Mouse (Mus musculus) ES-E14 (cell line): ENCODE data around the gene Ank2. TPM values are rescaled to one million over a fixed set of nuclear protein-coding genes. Genes with fewer than 3 reads are reported as not detected.

ENCODE experiments used
- DNase-seq: peaks from one replicate; pipeline ENCODE4 v3.0.0-alpha.2; 2013; ENCODE audit warnings: low read depth, low spot score
- H3K27ac ChIP-seq: 2 replicates; pipeline ENCODE4 v1.5.1; 2012; ENCODE audit warnings: low read depth, mild to moderate bottlenecking, low read length, moderate library complexity, mixed read lengths; ENCODE audit not compliant: poor library complexity, insufficient read depth, severe bottlenecking
- H3K36me3 ChIP-seq: 2 replicates; pipeline ENCODE4 v1.6.1; 2012; ENCODE audit warnings: mild to moderate bottlenecking, low read length, moderate library complexity, mixed read lengths; ENCODE audit not compliant: control insufficient read depth, poor library complexity, insufficient read depth, severe bottlenecking
- H3K4me1 ChIP-seq, 2 experiments: fragments of 150-350 bp in 1 of 2; sonication (generic) in 1 of 2; 2 replicates each; pipeline ENCODE4 v1.6.1; 2012; ENCODE audit warnings: low read length in 2 of 2, mild to moderate bottlenecking in 1 of 2, mixed read lengths in 1 of 2; ENCODE audit not compliant: control insufficient read depth in 2 of 2, insufficient read depth in 2 of 2, poor library complexity in 1 of 2
- H3K4me3 ChIP-seq, 2 experiments: fragments of 150-350 bp in 1 of 2; sonication (generic) in 1 of 2; 2 replicates each; pipeline ENCODE4 v1.5.1; 2012; ENCODE audit warnings: low read length in 2 of 2, low read depth in 1 of 2, mild to moderate bottlenecking in 1 of 2, mixed read lengths in 1 of 2; ENCODE audit not compliant: insufficient read depth in 1 of 2, poor library complexity in 1 of 2, severe bottlenecking in 1 of 2
- H3K9ac ChIP-seq: 2 replicates; pipeline ENCODE4 v1.6.1; 2012; ENCODE audit warnings: low read depth, mild to moderate bottlenecking, low read length, mixed read lengths; ENCODE audit not compliant: poor library complexity, insufficient read depth, severe bottlenecking
- H3K9me3 ChIP-seq: fragments of 150-350 bp; sonication (generic); 2 replicates; pipeline ENCODE4 v1.6.1; 2012; ENCODE audit warnings: low read depth, mild to moderate bottlenecking, low read length; ENCODE audit not compliant: control insufficient read depth, insufficient read depth
- CHD2 ChIP-seq: IDR thresholded peaks from 2 replicates; pipeline ENCODE4 v1.6.1; 2014; ENCODE audit warnings: mild to moderate bottlenecking, low read depth, low read length, inconsistent platforms
- HCFC1 ChIP-seq: IDR thresholded peaks from 2 replicates; pipeline ENCODE4 v1.6.1; 2012; ENCODE audit warnings: low read length, inconsistent platforms, borderline replicate concordance; ENCODE audit not compliant: insufficient read depth
- MAFK ChIP-seq: IDR thresholded peaks from 2 replicates; pipeline ENCODE4 v1.6.1; 2014; ENCODE audit warnings: mild to moderate bottlenecking, low read depth, low read length, inconsistent platforms; ENCODE audit not compliant: insufficient read depth
- ZC3H11A ChIP-seq: IDR thresholded peaks from 2 replicates; pipeline ENCODE4 v1.6.1; 2012; ENCODE audit warnings: low read depth, mild to moderate bottlenecking, inconsistent platforms, low read length, borderline replicate concordance
- ZNF384 ChIP-seq: IDR thresholded peaks from 2 replicates; pipeline ENCODE4 v1.6.1; 2012; ENCODE audit warnings: low read depth, low read length, inconsistent platforms
- in situ Hi-C, 2 experiments: fragments of 600-800 bp; cut with MboI; formaldehyde crosslinking; loops; one replicate each; pipeline ENCODE4 v1.15.1; 2025; ENCODE audit warnings: low sequenced_read_pairs in 2 of 2, inconsistent platforms in 1 of 2; ENCODE audit not compliant: unreplicated experiment in 2 of 2
- total RNA-seq: library from RNA; depleted of rRNA; stranded (reverse); fragments of 300-350 nt; gene quantifications from 2 replicates; pipeline ENCODE4 v1.2.3, GENCODE M21; 2012

Gene Ank2
- total RNA-seq, 1 experiment = 15.2 TPM

- no peak for TF ChIP-seq ZC3H11A
- TF ChIP-seq ZNF384 = peak; percentile 80
- no peak for TF ChIP-seq MAFK
- no peak for TF ChIP-seq HCFC1
- 0 out of 2 replicates have a peak, but pooled peaks have one; percentile 43 for TF ChIP-seq CHD2
- Histone ChIP-seq H3K4me1 (peaks cover 5 to 7% of the 10 kb centered on the region in 2 experiments), H3K9me3 (no peaks in the 10 kb centered on the region), H3K36me3 (no peaks in the 10 kb centered on the region), H3K9ac (no peak overlapping the region), H3K4me3 (peak overlapping the region; percentile 32), H3K27ac (no peak overlapping the region)
- DNase-seq = peak; percentile 68
- in situ Hi-C loops = no loop called here
These were observed 273.1 kb downstream of the Ank2 start for GRCm38 (mm10) chr3:127225799-127226730.

GRCm38 (mm10) chr3:127225167-127225798 is 273.9 kb downstream of the Ank2 start:
- Histone ChIP-seq H3K27ac (no peak overlapping the region), H3K4me1 (peaks cover 5 to 7% of the 10 kb centered on the region in 2 experiments), H3K4me3 (peak overlapping the region; percentile 32), H3K9me3 (no peaks in the 10 kb centered on the region), H3K9ac (no peak overlapping the region), H3K36me3 (no peaks in the 10 kb centered on the region)
- no peak for TF ChIP-seq ZNF384
- in situ Hi-C loops = no loop called here
- DNase-seq = no peak

GRCm38 (mm10) chr3:127224315-127225166 is 274.6 kb downstream of the Ank2 start:
- DNase-seq = no peak
- Histone ChIP-seq H3K4me3 (no peak overlapping the region; a peak in 1 of 4 replicates), H3K9me3 (no peaks in the 10 kb centered on the region), H3K9ac (no peak overlapping the region), H3K36me3 (no peaks in the 10 kb centered on the region), H3K4me1 (peaks cover 5 to 7% of the 10 kb centered on the region in 2 experiments), H3K27ac (no peak overlapping the region)
- in situ Hi-C loops = no loop called here
- TF ChIP-seq HCFC1 = no peak
- no peak for TF ChIP-seq ZC3H11A
- TF ChIP-seq CHD2 = no peak
- no peak for TF ChIP-seq MAFK
- no peak for TF ChIP-seq ZNF384

GRCm38 (mm10) chr3:127222086-127222485 is 277.1 kb downstream of the Ank2 start:
- H3K4me1 ChIP-seq = peaks cover 5 to 7% of the 10 kb centered on the region in 2 experiments

More at GRCm38 (mm10) chr3:127222086-127222485, 277.1 kb downstream of the Ank2 start:
- H3K9me3 ChIP-seq = no peaks in the 10 kb centered on the region
- no peak overlapping the region for H3K9ac ChIP-seq
- in situ Hi-C loops = no loop called here
- no peak overlapping the region for H3K4me3 ChIP-seq
- TF ChIP-seq HCFC1 (no peak), ZC3H11A (no peak), CHD2 (no peak), ZNF384 (no peak), MAFK (no peak)
- H3K36me3 ChIP-seq = no peaks in the 10 kb centered on the region
- DNase-seq = no peak
- no peak overlapping the region for H3K27ac ChIP-seq
